Mouse (Mus musculus) heart, embryonic 11.5 days (tissue): ENCODE results near the gene Rtl6. TPM values are rescaled to one million over a fixed set of nuclear protein-coding genes. Genes with fewer than 3 reads are reported as not detected.

Experiments used
- ATAC-seq: fragments of 200-750 bp; cut with Nextera tagmentation; replicated peaks from 2 replicates; pipeline ENCODE4 v1.8.0; 2017; ENCODE audit warnings: moderate library complexity; ENCODE audit not compliant: insufficient number of reproducible peaks, low FRiP score, low TSS enrichment
- H3K27ac ChIP-seq: fragments of 300-500 bp; sonication (generic); 2 replicates; pipeline ENCODE4 v1.5.1; 2014; ENCODE audit warnings: mild to moderate bottlenecking, low read depth, low read length
- H3K27me3 ChIP-seq: fragments of 300-500 bp; sonication (generic); 2 replicates; pipeline ENCODE4 v1.6.1; 2014; ENCODE audit warnings: mild to moderate bottlenecking, low read length, mixed read lengths; ENCODE audit not compliant: control insufficient read depth, insufficient read depth
- H3K36me3 ChIP-seq: fragments of 300-500 bp; sonication (generic); 2 replicates; pipeline ENCODE4 v1.6.1; 2014; ENCODE audit warnings: mild to moderate bottlenecking, low read length, moderate library complexity, mixed read lengths; ENCODE audit not compliant: control insufficient read depth, insufficient read depth
- H3K4me1 ChIP-seq: fragments of 300-500 bp; sonication (generic); 2 replicates; pipeline ENCODE4 v1.6.1; 2014; ENCODE audit warnings: low read length; ENCODE audit not compliant: control insufficient read depth, insufficient read depth
- H3K4me2 ChIP-seq: fragments of 300-500 bp; sonication (generic); 2 replicates; pipeline ENCODE4 v1.6.1; 2014; ENCODE audit warnings: mild to moderate bottlenecking, moderate library complexity
- H3K4me3 ChIP-seq: fragments of 300-500 bp; sonication (generic); 2 replicates; pipeline ENCODE4 v1.5.1; 2014; ENCODE audit warnings: low read depth, low read length
- H3K9ac ChIP-seq: fragments of 300-500 bp; sonication (generic); 2 replicates; pipeline ENCODE4 v1.6.1; 2014; ENCODE audit warnings: mild to moderate bottlenecking, low read depth, low read length, moderate library complexity
- H3K9me3 ChIP-seq: fragments of 300-500 bp; sonication (generic); replicated peaks from 2 replicates; pipeline ENCODE4 v1.6.1; 2016; ENCODE audit warnings: low read length; ENCODE audit not compliant: control insufficient read depth
- WGBS: fragments of 180-500 bp; shearing (Covaris S2); extraction: QIAGEN DNeasy Blood & Tissue Kit; methylation state at CpG from one replicate; pipeline ENCODE4 v1.1.7; 2014; ENCODE audit not compliant: insufficient replicate concordance; 5-methylcytosine and 5-hydroxymethylcytosine counted together
- polyA plus RNA-seq: library from polyadenylated mRNA; unstranded; fragments of >200 nt; fragmentation: Nextera tagmentation; extraction: Ambion mirVana; gene quantifications from 2 replicates; pipeline ENCODE4 v1.2.1, GENCODE M21; 2014

Rtl6 gene
- polyA plus RNA-seq, 1 experiment from 2014 or later: 6.4 TPM

- no peak overlapping the region for H3K9ac ChIP-seq
- H3K9me3 ChIP-seq: no peaks in the 10 kb centered on the region
- WGBS: 75% methylated on average over 6 of the region's 6 CpGs
- ATAC-seq: no peak
- no peak overlapping the region for H3K27ac ChIP-seq
- no peak overlapping the region for H3K4me2 ChIP-seq
- H3K27me3 ChIP-seq: no peaks in the 10 kb centered on the region
- H3K36me3 ChIP-seq: no peaks in the 10 kb centered on the region
- no peak overlapping the region for H3K4me3 ChIP-seq
- H3K4me1 ChIP-seq: no peaks in the 10 kb centered on the region
These were observed 8.3 kb downstream of the Rtl6 start for GRCm38 (mm10) chr15:84549291-84549797.

- H3K9me3 ChIP-seq: no peaks in the 10 kb centered on the region
- no peak overlapping the region for H3K9ac ChIP-seq
- H3K36me3 ChIP-seq: no peaks in the 10 kb centered on the region
- no peak overlapping the region for H3K4me3 ChIP-seq
- no peaks in the 10 kb centered on the region for H3K27me3 ChIP-seq
- no peak overlapping the region for H3K4me2 ChIP-seq
- H3K27ac ChIP-seq: no peak overlapping the region
- no peak for ATAC-seq
- H3K4me1 ChIP-seq: no peaks in the 10 kb centered on the region
- 88% methylated on average over 3 of the region's 3 CpGs for WGBS
These were observed 11.6 kb downstream of the Rtl6 start for GRCm38 (mm10) chr15:84546028-84546427.

GRCm38 (mm10) chr15:84541175-84541574 is 16.4 kb downstream of the Rtl6 start:
- no peaks in the 10 kb centered on the region for H3K9me3 ChIP-seq
- no peak overlapping the region for H3K4me3 ChIP-seq
- ATAC-seq: no peak
- no peak overlapping the region for H3K9ac ChIP-seq
- H3K36me3 ChIP-seq: no peaks in the 10 kb centered on the region
- H3K4me2 ChIP-seq: no peak overlapping the region
- H3K27me3 ChIP-seq: no peaks in the 10 kb centered on the region
- no peaks in the 10 kb centered on the region for H3K4me1 ChIP-seq
- no peak overlapping the region for H3K27ac ChIP-seq
- 56% methylated on average over 5 of the region's 5 CpGs for WGBS

GRCm38 (mm10) chr15:84538974-84539588 is 18.5 kb downstream of the Rtl6 start:
- peaks cover 2% of the 10 kb centered on the region; the same call in 1 of the 2 replicates for H3K9me3 ChIP-seq
- no peak overlapping the region for H3K27ac ChIP-seq
- H3K4me3 ChIP-seq: no peak overlapping the region
- H3K4me2 ChIP-seq: no peak overlapping the region
- WGBS: 60% methylated on average over 15 of the region's 15 CpGs
- no peak overlapping the region for H3K9ac ChIP-seq
- no peak for ATAC-seq
- no peaks in the 10 kb centered on the region for H3K4me1 ChIP-seq
- H3K36me3 ChIP-seq: no peaks in the 10 kb centered on the region
- no peaks in the 10 kb centered on the region for H3K27me3 ChIP-seq

- H3K9me3 ChIP-seq: peaks cover 2% of the 10 kb centered on the region; the same call in 1 of the 2 replicates
- H3K27me3 ChIP-seq: no peaks in the 10 kb centered on the region
- no peak overlapping the region for H3K4me3 ChIP-seq
- no peak for ATAC-seq
- WGBS: 81% methylated on average over 10 of the region's 10 CpGs
- H3K36me3 ChIP-seq: no peaks in the 10 kb centered on the region
- no peaks in the 10 kb centered on the region for H3K4me1 ChIP-seq
- no peak overlapping the region for H3K4me2 ChIP-seq
- no peak overlapping the region for H3K27ac ChIP-seq
- H3K9ac ChIP-seq: no peak overlapping the region
These were observed 20.5 kb downstream of the Rtl6 start for GRCm38 (mm10) chr15:84537117-84537516.

- H3K27me3 ChIP-seq: no peaks in the 10 kb centered on the region
- H3K4me1 ChIP-seq: no peaks in the 10 kb centered on the region
- H3K36me3 ChIP-seq: no peaks in the 10 kb centered on the region
- H3K4me2 ChIP-seq: no peak overlapping the region
- ATAC-seq: no peak
- 88% methylated on average over 9 of the region's 9 CpGs for WGBS
- peaks cover 2% of the 10 kb centered on the region; the same call in 1 of the 2 replicates for H3K9me3 ChIP-seq
- no peak overlapping the region for H3K4me3 ChIP-seq
- no peak overlapping the region for H3K27ac ChIP-seq
- no peak overlapping the region for H3K9ac ChIP-seq
These were observed 21.0 kb downstream of the Rtl6 start for GRCm38 (mm10) chr15:84536611-84537010.

GRCm38 (mm10) chr15:84535953-84536352 is 21.7 kb downstream of the Rtl6 start:
- Histone ChIP-seq H3K36me3 (no peaks in the 10 kb centered on the region), H3K27me3 (no peaks in the 10 kb centered on the region), H3K4me3 (no peak overlapping the region), H3K9me3 (peaks cover 2% of the 10 kb centered on the region; the same call in 1 of the 2 replicates), H3K4me1 (no peaks in the 10 kb centered on the region), H3K9ac (no peak overlapping the region), H3K27ac (no peak overlapping the region), H3K4me2 (no peak overlapping the region)
- WGBS: 94% methylated on average over 2 of the region's 2 CpGs
- no peak for ATAC-seq

GRCm38 (mm10) chr15:84532211-84532610 is 25.4 kb downstream of the Rtl6 start:
- Histone ChIP-seq H3K4me2 (no peak overlapping the region), H3K36me3 (no peaks in the 10 kb centered on the region), H3K4me3 (no peak overlapping the region), H3K27ac (no peak overlapping the region), H3K27me3 (no peaks in the 10 kb centered on the region), H3K4me1 (no peaks in the 10 kb centered on the region), H3K9ac (no peak overlapping the region), H3K9me3 (peaks cover 2% of the 10 kb centered on the region; the same call in 1 of the 2 replicates)
- WGBS: 75% methylated on average over 2 of the region's 2 CpGs
- no peak for ATAC-seq

DNA sequence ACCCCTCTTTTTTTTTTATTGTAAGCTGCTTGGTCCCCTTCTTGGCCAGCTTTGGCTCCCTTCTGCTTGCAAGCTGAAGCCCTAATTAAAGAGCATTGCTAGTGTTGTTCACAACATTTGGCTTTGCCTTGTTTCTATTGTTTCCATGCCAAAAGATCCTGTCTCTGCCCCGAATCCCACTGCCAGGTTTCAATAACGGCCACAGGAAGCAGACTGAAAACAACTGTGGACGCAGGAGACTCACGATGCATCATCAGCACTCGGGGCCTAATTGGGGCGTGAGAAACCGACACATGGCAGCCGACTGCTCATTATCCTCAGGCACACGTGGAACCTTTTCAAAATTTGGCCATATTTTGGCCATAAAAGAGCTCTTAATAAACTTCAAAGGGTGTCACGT is 26.1 kb downstream of the Rtl6 start:
- Histone ChIP-seq H3K9me3 (peaks cover 2% of the 10 kb centered on the region; the same call in 1 of the 2 replicates), H3K9ac (no peak overlapping the region), H3K27me3 (no peaks in the 10 kb centered on the region), H3K27ac (no peak overlapping the region), H3K36me3 (no peaks in the 10 kb centered on the region), H3K4me1 (no peaks in the 10 kb centered on the region), H3K4me2 (no peak overlapping the region), H3K4me3 (no peak overlapping the region)
- 71% methylated on average over 10 of the region's 10 CpGs for WGBS
- ATAC-seq: no peak
